Mouse (Mus musculus) urinary bladder, postnatal 14 days (tissue): ENCODE results near the gene Cog1.
"Not testable (repeated sequence)": the region's sequence is repeated elsewhere in the genome, so short reads cannot be mapped to it uniquely, and the experiment has no call there.

Source experiments
- DNase-seq: peaks from one replicate; pipeline ENCODE4 v3.0.0; 2021; ENCODE audit warnings: low spot score

Gene Cog1

GRCm38 (mm10) chr11:113631862-113632261, 17.1 kb upstream of the Cog1 start:
- no peak for DNase-seq

GRCm38 (mm10) chr11:113632303-113632702, 16.7 kb upstream of the Cog1 start:
- DNase-seq = no peak

GRCm38 (mm10) chr11:113633398-113633797, 15.6 kb upstream of the Cog1 start:
- no peak for DNase-seq

DNA sequence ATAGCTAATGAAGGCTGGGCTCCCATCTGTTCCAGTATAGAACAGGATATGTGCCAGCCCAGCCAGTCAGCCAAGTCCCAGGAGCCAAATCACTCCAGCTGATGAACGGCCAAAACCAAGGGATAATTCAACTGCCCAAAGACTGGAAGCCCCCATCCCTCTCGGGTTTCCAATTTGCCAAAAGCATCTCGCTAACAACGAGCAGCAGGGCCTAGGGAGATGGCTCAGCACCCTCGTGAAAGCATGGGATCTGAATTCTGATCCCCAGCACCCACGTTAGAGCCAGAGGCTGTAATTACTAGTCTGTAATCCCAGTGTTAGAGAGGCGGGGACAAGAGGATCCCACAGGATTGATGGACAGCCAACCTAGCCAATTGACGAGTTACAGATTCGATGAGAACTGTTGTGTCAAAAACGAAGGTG, 14.3 kb upstream of the Cog1 start:
- DNase-seq = no peak

- DNase-seq = no peak
Measured at GRCm38 (mm10) chr11:113638680-113639079, 10.3 kb upstream of the Cog1 start.

DNA sequence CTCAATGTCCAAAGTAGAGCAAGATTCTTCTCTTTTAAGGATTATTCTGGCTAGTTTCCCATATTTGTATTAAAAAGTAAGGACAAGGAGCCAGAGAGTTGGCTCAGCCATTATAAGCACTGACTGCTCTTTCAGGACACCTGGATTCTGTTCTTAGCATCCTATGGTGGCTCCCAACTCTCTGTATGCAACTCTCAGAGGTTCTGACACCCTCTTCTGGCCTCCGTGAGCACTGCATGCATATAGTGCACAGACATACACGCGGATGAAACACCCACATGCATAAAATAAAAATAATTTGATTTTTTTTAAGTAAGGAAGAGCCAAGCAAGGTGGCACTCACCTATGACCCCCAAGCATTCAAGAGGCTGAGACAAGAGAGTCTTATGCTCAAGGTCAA, 3.8 kb upstream of the Cog1 start:
- DNase-seq = no peak

DNA sequence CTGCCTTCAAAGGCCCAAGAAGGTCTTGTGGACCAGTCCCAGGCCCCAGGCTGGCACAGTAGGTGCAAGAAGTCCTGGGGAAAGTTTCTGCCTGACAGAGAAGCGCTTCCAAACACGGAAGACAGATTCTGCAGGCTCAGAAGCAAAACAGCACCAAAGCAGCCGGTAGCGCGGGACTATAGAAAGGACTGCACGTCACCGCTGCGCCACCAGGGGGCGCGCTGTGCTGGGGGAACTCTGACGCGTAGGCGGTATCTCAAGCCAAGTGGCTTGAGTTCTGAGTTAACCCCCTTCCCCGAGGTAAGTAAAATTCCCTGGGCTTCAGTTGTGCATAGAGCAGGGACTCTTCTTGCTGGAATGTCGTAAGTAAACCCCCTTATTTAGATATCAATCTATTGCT, 817 bp upstream of the Cog1 start:
- DNase-seq = peak; percentile 86

- peak; percentile 67 for DNase-seq
Measured at GRCm38 (mm10) chr11:113649353-113650210, 613 bp downstream of the Cog1 start, which contains the start of gene Slc39a11. Gene Slc39a11 (minus strand): TSS chr11:113650079.

GRCm38 (mm10) chr11:113651206-113651906, 2.4 kb downstream of the Cog1 start:
- no peak for DNase-seq

DNA sequence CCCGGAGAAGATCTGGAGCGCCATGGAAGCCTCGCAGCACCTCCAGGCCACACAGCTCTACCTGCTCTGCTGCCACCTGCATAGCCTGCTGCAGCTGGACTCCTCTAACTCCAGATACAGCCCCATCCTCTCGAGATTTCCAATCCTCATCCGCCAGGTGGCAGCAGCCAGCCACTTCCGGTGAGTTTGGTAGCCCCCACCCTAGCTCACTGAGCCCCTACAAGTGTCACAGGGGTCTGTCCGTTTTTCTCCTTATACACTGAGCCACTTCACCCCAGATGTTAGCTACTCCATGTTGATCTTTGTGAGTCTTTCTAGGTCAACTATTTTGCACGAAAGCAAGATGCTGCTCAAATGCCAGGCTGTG, 2.9 kb downstream of the Cog1 start:
- DNase-seq = peak; percentile 35

DNA sequence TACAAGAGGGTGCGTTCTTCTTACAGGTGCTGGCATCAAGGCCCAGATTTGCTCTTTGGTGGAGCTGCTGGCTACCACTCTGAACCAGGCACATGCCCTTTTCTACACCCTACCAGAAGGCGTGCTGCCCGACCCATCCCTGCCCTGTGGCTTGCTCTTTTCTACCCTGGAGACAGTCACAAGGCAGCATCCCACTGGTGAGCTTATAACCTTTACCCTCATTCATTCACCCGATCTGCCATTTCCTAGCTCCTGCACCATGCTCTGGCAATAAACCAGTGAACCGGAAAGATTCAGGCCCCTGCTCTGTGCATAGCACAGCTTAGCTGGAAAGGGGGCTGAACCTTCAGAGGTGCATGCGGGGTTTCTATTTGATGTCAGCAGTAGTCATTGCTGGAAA, 3.5 kb downstream of the Cog1 start:
- DNase-seq = no peak

GRCm38 (mm10) chr11:113654105-113654504, 5.1 kb downstream of the Cog1 start:
- no peak for DNase-seq

GRCm38 (mm10) chr11:113654561-113655270, 5.7 kb downstream of the Cog1 start:
- no peak for DNase-seq

GRCm38 (mm10) chr11:113656511-113656932, 7.6 kb downstream of the Cog1 start:
- DNase-seq = no peak

DNA sequence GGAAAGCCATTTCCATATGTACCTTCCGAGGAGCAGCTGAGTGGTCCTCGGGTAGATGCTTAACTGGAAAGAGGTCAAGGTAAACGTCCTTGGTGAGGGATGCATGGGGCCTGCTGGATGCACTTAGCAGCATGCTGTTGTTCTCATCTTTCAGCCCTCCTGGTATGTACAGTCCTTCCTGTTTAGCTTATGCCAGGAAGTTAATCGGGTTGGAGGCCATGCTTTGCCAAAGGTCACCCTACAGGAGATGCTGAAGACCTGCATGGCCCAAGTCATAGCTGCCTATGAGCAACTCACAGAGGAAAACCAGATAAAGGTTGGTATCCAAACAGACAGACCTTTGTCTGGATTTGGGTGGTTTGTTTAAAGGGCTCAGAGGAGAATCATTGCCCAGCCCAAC, 8.3 kb downstream of the Cog1 start:
- no peak for DNase-seq

GRCm38 (mm10) chr11:113658319-113658718, 9.3 kb downstream of the Cog1 start:
- DNase-seq = no peak

DNA sequence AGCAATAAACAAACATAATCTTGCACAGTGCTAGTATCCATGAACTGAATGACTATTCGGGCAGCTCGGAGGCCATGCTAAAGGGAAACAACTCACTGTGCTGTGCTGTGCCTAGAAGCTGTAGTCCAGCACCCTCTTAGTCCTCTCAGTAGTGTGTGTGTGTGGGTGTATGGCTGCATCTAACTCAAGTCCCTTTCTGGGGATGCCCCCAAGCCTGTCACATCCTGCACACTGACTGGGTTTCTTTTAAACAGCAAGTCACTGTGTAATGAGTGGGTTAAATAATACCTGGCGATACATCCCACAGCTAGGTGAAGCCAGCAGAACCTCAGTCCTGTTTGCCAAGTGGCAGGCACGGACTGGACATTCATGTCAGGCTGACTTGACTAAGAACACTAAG, 9.8 kb downstream of the Cog1 start:
- DNase-seq = no peak

GRCm38 (mm10) chr11:113660213-113660612, 11.2 kb downstream of the Cog1 start:
- DNase-seq = not testable (repeated sequence)

DNA sequence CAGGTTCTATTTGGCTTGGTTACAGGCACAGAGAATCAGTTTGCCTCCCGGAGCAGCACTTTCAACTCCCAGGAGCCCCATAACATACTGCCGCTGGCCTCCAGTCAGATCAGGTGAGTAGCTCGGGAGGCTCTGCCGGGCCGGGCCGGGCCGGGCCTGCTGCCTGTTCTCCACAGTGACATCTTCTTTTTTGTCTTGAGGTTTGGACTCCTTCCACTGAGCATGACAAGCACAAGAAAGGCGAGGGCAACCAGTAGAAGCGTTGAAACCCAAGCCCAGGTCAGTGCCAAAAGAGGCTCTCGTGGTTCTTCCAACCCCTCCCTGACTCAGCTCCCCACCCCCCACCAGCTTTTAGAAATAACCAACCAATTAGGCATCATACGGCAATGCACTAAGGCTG, 12.0 kb downstream of the Cog1 start:
- no peak for DNase-seq

DNA sequence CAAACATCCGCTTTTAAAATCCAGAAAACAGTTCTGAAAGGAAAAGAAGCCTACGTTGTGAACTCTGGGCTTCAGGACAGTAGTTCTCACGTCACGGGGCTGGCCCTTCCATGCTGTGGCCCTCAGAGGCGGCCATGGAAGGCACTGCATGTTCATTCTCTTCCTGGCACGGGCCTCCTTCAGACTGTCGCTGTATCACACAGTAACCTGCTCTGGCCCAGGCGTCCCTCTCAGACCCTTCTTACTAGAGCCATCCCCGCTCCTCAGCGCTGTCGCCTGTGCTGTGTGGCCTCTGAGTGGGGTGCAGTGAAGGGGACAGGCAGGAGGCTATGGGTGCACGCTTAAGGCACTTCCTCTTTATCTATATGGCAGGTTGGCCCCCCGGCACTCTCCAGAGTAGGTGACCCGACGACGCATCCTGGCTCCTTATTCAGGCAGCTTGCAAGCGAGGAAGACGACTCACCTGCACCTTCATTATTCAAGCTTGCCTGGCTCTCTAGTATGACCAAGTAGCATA, 12.9 kb downstream of the Cog1 start:
- DNase-seq = no peak

- DNase-seq = no peak
Measured at GRCm38 (mm10) chr11:113664279-113664678, 15.3 kb downstream of the Cog1 start.

DNA sequence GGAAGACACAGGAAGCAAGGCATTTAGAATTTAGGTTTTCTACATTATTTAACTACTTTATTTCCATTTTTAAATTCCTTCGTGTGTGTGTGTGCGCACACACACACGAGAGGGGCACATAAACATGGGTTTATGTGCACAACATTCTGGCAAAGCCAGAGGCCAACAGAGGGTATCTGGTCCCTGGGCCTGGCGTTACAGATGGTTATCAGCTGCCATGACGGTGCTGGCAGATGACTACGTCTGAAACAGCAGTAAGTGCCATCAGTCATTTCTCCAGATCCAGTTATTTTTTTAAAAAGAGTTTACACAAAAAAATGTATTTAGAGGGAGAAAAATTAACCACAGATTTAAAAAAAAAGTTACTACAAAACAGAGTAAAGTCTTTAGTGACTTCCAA, 17.2 kb downstream of the Cog1 start:
- no peak for DNase-seq

DNA sequence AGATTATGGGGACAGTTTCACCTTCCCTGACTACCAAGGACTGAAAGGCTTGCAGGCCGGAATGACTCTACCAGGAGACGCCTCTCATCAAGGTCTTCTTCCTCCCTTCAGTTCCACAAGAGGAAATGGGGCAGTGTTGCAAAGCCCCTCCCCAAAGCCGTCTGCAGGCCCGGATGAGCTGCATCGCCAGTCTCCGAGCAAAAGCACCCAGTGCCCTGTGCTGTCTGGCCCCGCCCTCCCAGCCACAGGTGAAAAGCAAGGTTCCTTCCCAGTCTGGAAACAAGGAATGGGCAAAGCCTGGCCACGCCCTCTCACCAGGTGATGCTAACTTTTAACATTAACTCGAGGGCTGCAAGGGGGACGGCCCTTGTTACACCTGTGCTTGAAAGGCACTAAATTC, 17.7 kb downstream of the Cog1 start:
- DNase-seq = no peak
